Mouse (Mus musculus): ENCODE results near the gene Msn. TPM values are rescaled to one million over a fixed set of nuclear protein-coding genes. Genes with fewer than 3 reads are reported as not detected.
A peak's percentile ranks its signal among the peaks of the same experiment; 100 is the strongest.

Gene Msn
- total RNA-seq, 1 experiment from 2014 or later, result 579 TPM

GRCm38 (mm10) chrX:96134840-96135580 is 39.2 kb downstream of the Msn start:
- ATAC-seq (ENCODE audit: extremely low read depth, insufficient number of reproducible peaks, low FRiP score, poor library complexity, severe bottlenecking), result no peak

GRCm38 (mm10) chrX:96135581-96135980 is 39.7 kb downstream of the Msn start:
- ATAC-seq (ENCODE audit: extremely low read depth, insufficient number of reproducible peaks, low FRiP score, poor library complexity, severe bottlenecking), result no peak

- no peak for ATAC-seq (ENCODE audit: extremely low read depth, insufficient number of reproducible peaks, low FRiP score, poor library complexity, severe bottlenecking)
Observed at GRCm38 (mm10) chrX:96139262-96139661, 43.4 kb downstream of the Msn start.

GRCm38 (mm10) chrX:96144960-96145488 is 49.2 kb downstream of the Msn start:
- ATAC-seq (ENCODE audit: extremely low read depth, insufficient number of reproducible peaks, low FRiP score, poor library complexity, severe bottlenecking), result peak; percentile 86

- no peak for ATAC-seq (ENCODE audit: extremely low read depth, insufficient number of reproducible peaks, low FRiP score, poor library complexity, severe bottlenecking)
Observed at GRCm38 (mm10) chrX:96148217-96148616, 52.4 kb downstream of the Msn start.

GRCm38 (mm10) chrX:96153362-96153761 is 57.5 kb downstream of the Msn start:
- no peak for ATAC-seq (ENCODE audit: extremely low read depth, insufficient number of reproducible peaks, low FRiP score, poor library complexity, severe bottlenecking)

- peak; percentile 76 for ATAC-seq (ENCODE audit: extremely low read depth, insufficient number of reproducible peaks, low FRiP score, poor library complexity, severe bottlenecking)
Observed at GRCm38 (mm10) chrX:96157936-96158335, 62.1 kb downstream of the Msn start.

GRCm38 (mm10) chrX:96162571-96162970 is 66.7 kb downstream of the Msn start:
- 0 out of 2 replicates have a peak, but pooled peaks have one; percentile 41 for ATAC-seq (ENCODE audit: extremely low read depth, insufficient number of reproducible peaks, low FRiP score, poor library complexity, severe bottlenecking)

GRCm38 (mm10) chrX:96171645-96172388 is 76.0 kb downstream of the Msn start:
- ATAC-seq (ENCODE audit: extremely low read depth, insufficient number of reproducible peaks, low FRiP score, poor library complexity, severe bottlenecking), result no peak

- peak; percentile 79 for ATAC-seq (ENCODE audit: extremely low read depth, insufficient number of reproducible peaks, low FRiP score, poor library complexity, severe bottlenecking)
Observed at GRCm38 (mm10) chrX:96178437-96178836, 82.6 kb downstream of the Msn start.

- no peak for ATAC-seq (ENCODE audit: extremely low read depth, insufficient number of reproducible peaks, low FRiP score, poor library complexity, severe bottlenecking)
Observed at GRCm38 (mm10) chrX:96184100-96184732, 88.4 kb downstream of the Msn start.

- 0 out of 2 replicates have a peak, but pooled peaks have one; percentile 36 for ATAC-seq (ENCODE audit: extremely low read depth, insufficient number of reproducible peaks, low FRiP score, poor library complexity, severe bottlenecking)
Observed at GRCm38 (mm10) chrX:96205143-96205542, 109.3 kb downstream of the Msn start.

GRCm38 (mm10) chrX:96206872-96207271 is 111.0 kb downstream of the Msn start:
- ATAC-seq (ENCODE audit: extremely low read depth, insufficient number of reproducible peaks, low FRiP score, poor library complexity, severe bottlenecking), result no peak

GRCm38 (mm10) chrX:96218088-96218487 is 122.2 kb downstream of the Msn start:
- peak; percentile 89 for ATAC-seq (ENCODE audit: extremely low read depth, insufficient number of reproducible peaks, low FRiP score, poor library complexity, severe bottlenecking)

Other genes starting within 250 kb of the Msn start
- gene Las1l, start 139.1 kb upstream of the Msn start, total RNA-seq (2017), result 43.1 and 47.7 TPM in 2 replicates
- gene Vsig4, start 197.4 kb downstream of the Msn start, total RNA-seq (2017), result not detected in 2 replicates